Mouse (Mus musculus) kidney, embryonic 16.5 days (tissue): ENCODE measurements around the gene Csnk1d. TPM values are rescaled to one million over a fixed set of nuclear protein-coding genes. Genes with fewer than 3 reads are reported as not detected.

Experiments
- ATAC-seq: fragments of 200-750 bp; cut with Nextera tagmentation; 2 replicates; pipeline ENCODE4 v1.8.0; 2017; ENCODE audit warnings: moderate TSS enrichment; ENCODE audit not compliant: low FRiP score, low TSS enrichment
- H3K27ac ChIP-seq: fragments of 300-500 bp; sonication (generic); 2 replicates; pipeline ENCODE4 v1.5.1; 2014; ENCODE audit warnings: low read length
- H3K27me3 ChIP-seq: fragments of 300-500 bp; sonication (generic); 2 replicates; pipeline ENCODE4 v1.6.1; 2014; ENCODE audit warnings: low read length, control low read depth, mixed read lengths; ENCODE audit not compliant: insufficient read depth
- H3K36me3 ChIP-seq: fragments of 300-500 bp; sonication (generic); 2 replicates; pipeline ENCODE4 v1.6.1; 2014; ENCODE audit warnings: low read length, control low read depth, mixed read lengths; ENCODE audit not compliant: insufficient read depth
- H3K4me1 ChIP-seq: fragments of 300-500 bp; sonication (generic); 2 replicates; pipeline ENCODE4 v1.6.1; 2014; ENCODE audit warnings: low read length, control low read depth, mixed read lengths; ENCODE audit not compliant: insufficient read depth
- H3K4me2 ChIP-seq: fragments of 300-500 bp; sonication (generic); replicated peaks from 2 replicates; pipeline ENCODE4 v1.6.1; 2014; ENCODE audit warnings: low read depth, low read length
- H3K4me3 ChIP-seq: fragments of 300-500 bp; sonication (generic); 2 replicates; pipeline ENCODE4 v1.5.1; 2014; ENCODE audit warnings: mild to moderate bottlenecking, low read length
- H3K9ac ChIP-seq: fragments of 300-500 bp; sonication (generic); replicated peaks from 2 replicates; pipeline ENCODE4 v1.6.1; 2014; ENCODE audit warnings: low read length
- H3K9me3 ChIP-seq: fragments of 300-500 bp; sonication (generic); 2 replicates; pipeline ENCODE4 v1.6.1; 2016; ENCODE audit warnings: low read length, control low read depth
- WGBS: fragments of 180-500 bp; shearing (Covaris S2); extraction: QIAGEN DNeasy Blood & Tissue Kit; methylation state at CpG from one replicate; pipeline ENCODE4 v1.1.7; 2014; 5-methylcytosine and 5-hydroxymethylcytosine counted together
- polyA plus RNA-seq: library from polyadenylated mRNA; unstranded; fragments of >200 nt; fragmentation: Nextera tagmentation; extraction: Ambion mirVana; gene quantifications from 2 replicates; pipeline ENCODE4 v1.2.1, GENCODE M21; 2015

The Csnk1d gene
- polyA plus RNA-seq, 1 experiment from 2014 or later = 154 TPM

DNA sequence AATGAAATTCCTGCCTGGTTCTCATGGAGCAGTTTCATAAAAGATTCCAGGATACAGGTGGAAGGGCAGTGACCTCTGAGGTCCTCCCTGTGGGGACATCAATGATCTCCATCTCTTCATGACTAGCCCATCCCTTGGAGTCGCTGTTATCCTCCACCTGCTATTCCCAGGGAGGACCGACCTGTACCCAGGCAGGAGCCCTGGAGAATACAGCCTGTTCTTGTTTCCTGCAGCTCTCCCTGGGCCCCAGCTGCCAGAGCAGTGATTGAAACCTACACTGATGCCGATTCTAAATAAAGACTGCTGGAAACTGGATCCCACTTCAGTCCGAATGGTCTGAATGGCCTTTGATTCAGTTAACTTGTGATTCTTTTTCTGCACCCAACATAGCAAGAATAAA lies 59.7 kb downstream of the Csnk1d start:
- peaks cover 11% of the 10 kb centered on the region; the same call in 1 of the 2 replicates for H3K4me1 ChIP-seq
- H3K36me3 ChIP-seq = peaks cover 5% of the 10 kb centered on the region; the same call in 1 of the 2 replicates
- H3K27me3 ChIP-seq = no peaks in the 10 kb centered on the region
- no peak overlapping the region for H3K27ac ChIP-seq
- ATAC-seq = no peak
- WGBS = 85% methylated on average over 4 of the region's 4 CpGs
- no peak overlapping the region for H3K4me2 ChIP-seq
- H3K9me3 ChIP-seq = 0 out of 2 replicates have a peak, but pooled peaks cover 3% of the 10 kb centered on the region
- no peak overlapping the region for H3K9ac ChIP-seq
- H3K4me3 ChIP-seq = no peak overlapping the region

DNA sequence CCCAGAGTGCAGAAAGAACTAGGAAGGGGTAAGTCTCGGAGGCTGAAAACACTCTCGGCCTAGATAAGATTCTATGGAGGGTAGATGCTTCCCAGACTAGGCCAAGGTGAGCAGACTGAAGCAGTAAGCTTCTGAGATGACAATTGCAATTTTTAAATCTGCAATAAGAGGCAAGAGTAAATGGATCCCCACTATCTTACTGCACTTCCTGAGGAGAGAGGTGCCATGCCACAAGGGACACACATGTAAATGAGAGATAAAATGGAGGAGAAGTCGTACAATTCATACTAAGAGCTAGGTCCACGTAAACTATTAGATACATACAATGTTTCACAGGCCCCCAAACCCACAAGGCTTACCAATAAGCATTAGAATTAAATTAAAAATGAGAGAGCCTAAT lies 62.7 kb downstream of the Csnk1d start:
- Histone ChIP-seq H3K9me3 (0 out of 2 replicates have a peak, but pooled peaks cover 3% of the 10 kb centered on the region), H3K4me1 (peaks cover 11% of the 10 kb centered on the region; the same call in 1 of the 2 replicates), H3K9ac (no peak overlapping the region), H3K36me3 (peaks cover 18% of the 10 kb centered on the region; the same call in 1 of the 2 replicates), H3K27me3 (no peaks in the 10 kb centered on the region), H3K4me2 (no peak overlapping the region), H3K27ac (no peak overlapping the region), H3K4me3 (no peak overlapping the region)
- no peak for ATAC-seq
- WGBS = 95% methylated on average over 4 of the region's 4 CpGs

DNA sequence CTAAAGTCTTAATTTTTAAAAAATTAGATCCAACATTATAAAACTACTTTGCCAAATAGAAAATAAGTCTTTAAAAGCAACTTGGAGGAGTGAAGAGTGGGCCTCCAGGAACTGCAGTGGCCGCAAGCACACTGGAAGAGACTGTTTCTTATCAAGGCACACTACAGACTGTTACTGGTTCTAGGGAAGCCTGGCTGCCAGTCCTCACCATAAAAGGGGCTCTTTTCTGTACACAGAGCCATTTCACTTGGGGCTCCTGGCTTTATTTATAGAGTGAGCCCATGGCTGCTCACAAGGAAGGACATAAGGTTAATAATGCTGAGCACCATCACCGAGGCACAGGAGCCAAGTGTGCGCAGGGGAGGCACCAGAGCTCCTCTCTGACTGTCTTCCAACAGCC lies 68.6 kb downstream of the Csnk1d start:
- no peaks in the 10 kb centered on the region for H3K4me1 ChIP-seq
- H3K27ac ChIP-seq = no peak overlapping the region
- no peak overlapping the region for H3K4me2 ChIP-seq
- WGBS = 92% methylated on average over 3 of the region's 3 CpGs
- H3K27me3 ChIP-seq = no peaks in the 10 kb centered on the region
- H3K36me3 ChIP-seq = peaks cover 38% of the 10 kb centered on the region
- H3K9ac ChIP-seq = no peak overlapping the region
- no peak for ATAC-seq
- no peaks in the 10 kb centered on the region for H3K9me3 ChIP-seq
- H3K4me3 ChIP-seq = no peak overlapping the region

DNA sequence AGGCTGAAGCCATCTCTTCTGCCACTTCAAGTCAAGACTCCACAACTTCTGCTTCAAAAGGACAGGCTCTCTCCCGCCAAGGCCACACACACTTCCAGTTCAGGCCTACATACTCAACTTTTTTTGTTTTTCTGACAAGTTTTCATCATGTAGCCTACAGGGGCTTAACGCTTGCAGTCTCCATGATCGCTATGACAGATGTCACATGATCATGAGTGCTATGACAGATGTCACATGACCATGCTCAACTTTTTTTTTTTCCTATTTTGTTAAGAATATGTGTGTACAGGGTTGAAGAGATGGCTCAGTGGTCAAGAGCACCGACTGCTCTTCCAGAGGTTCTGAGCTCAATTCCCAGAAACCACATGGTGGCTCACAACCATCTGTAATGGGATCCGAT lies 73.4 kb downstream of the Csnk1d start:
- H3K9me3 ChIP-seq = no peaks in the 10 kb centered on the region
- 95% methylated on average over 5 of the region's 5 CpGs for WGBS
- no peak overlapping the region for H3K4me2 ChIP-seq
- H3K9ac ChIP-seq = no peak overlapping the region
- H3K27ac ChIP-seq = no peak overlapping the region
- H3K4me3 ChIP-seq = no peak overlapping the region
- H3K27me3 ChIP-seq = no peaks in the 10 kb centered on the region
- H3K4me1 ChIP-seq = no peaks in the 10 kb centered on the region
- peaks cover 34% of the 10 kb centered on the region for H3K36me3 ChIP-seq
- no peak for ATAC-seq

DNA sequence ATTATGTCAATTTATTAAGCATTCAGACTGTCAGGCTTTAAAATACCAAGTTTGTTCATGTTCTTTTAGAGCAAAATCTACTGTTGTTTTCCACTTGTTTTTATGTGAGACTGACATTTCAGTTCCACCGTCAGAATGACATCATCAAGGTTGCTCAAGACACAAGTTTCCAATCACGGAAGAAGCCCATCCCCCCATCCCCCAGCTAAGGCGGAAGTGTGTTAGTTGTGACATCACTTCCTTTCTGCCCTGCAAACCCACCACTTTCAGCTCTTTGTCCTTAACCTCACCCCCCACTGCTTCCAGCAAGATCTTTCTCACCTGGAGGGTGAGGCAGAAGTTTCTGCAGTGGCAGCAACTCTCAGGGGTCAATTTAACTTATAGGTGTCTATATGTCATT lies 74.7 kb downstream of the Csnk1d start:
- no peak for ATAC-seq
- Histone ChIP-seq H3K27me3 (no peaks in the 10 kb centered on the region), H3K4me3 (no peak overlapping the region), H3K27ac (no peak overlapping the region), H3K36me3 (peaks cover 34% of the 10 kb centered on the region), H3K4me1 (no peaks in the 10 kb centered on the region), H3K4me2 (no peak overlapping the region), H3K9ac (no peak overlapping the region), H3K9me3 (no peaks in the 10 kb centered on the region)
- WGBS = 71% methylated on average over 3 of the region's 3 CpGs

DNA sequence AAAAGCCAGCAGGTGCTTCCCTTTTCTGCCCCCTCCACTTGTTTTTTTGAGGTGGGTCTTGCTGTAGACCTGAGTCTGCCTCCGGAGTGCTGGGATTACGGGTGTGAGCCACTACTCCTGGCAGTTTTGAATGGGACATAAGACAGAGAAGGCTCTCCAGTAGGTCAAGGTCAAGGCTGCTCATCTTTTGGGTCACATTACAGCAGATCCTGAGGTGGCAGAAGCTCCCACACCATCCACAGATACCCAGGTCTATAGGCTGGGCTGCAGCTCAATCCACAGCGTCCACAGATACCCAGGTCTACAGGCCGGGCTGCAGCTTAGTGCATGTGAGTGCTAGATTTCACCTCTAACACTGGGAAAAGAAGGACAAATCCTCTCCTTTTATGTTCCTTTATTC lies 77.3 kb downstream of the Csnk1d start:
- WGBS = 91% methylated on average over 4 of the region's 4 CpGs
- Histone ChIP-seq H3K4me2 (no peak overlapping the region), H3K36me3 (peaks cover 13% of the 10 kb centered on the region), H3K9me3 (no peaks in the 10 kb centered on the region), H3K4me3 (no peak overlapping the region), H3K27me3 (no peaks in the 10 kb centered on the region), H3K4me1 (no peaks in the 10 kb centered on the region), H3K27ac (no peak overlapping the region), H3K9ac (no peak overlapping the region)
- no peak for ATAC-seq

Other genes starting within 250 kb of the Csnk1d start
- 3.4 and 9.0 TPM in 2 replicates for gene Hmga1b, start 228.5 kb downstream of the Csnk1d start, polyA plus RNA-seq
- 44.0 and 46.9 TPM in 2 replicates for gene Rfng, start 207.1 kb downstream of the Csnk1d start, polyA plus RNA-seq
- 230 and 239 TPM in 2 replicates for gene Gps1, start 207.1 kb downstream of the Csnk1d start, polyA plus RNA-seq
- gene Dus1l, start 194.9 kb downstream of the Csnk1d start, polyA plus RNA-seq = 89.9 and 91.0 TPM in 2 replicates
- 50.0 and 50.4 TPM in 2 replicates for gene Fasn, start 166.8 kb downstream of the Csnk1d start, polyA plus RNA-seq
- gene Ccdc57, start 58.5 kb downstream of the Csnk1d start, polyA plus RNA-seq = 8.6 and 9.2 TPM in 2 replicates
- 63.5 and 66.4 TPM in 2 replicates for gene Slc16a3, start 42.9 kb downstream of the Csnk1d start, polyA plus RNA-seq
- gene Cd7, start 48.1 kb upstream of the Csnk1d start, polyA plus RNA-seq = 0.97 TPM in 1 of 2 replicates, not detected in the other
- 0.10 and 0.21 TPM in 2 replicates for gene Sectm1b, start 72.2 kb upstream of the Csnk1d start, polyA plus RNA-seq
- 0.41 TPM in 1 of 2 replicates, not detected in the other for gene Sectm1a, start 89.9 kb upstream of the Csnk1d start, polyA plus RNA-seq
- gene Tex19.2, start 127.3 kb upstream of the Csnk1d start, polyA plus RNA-seq = not detected in 2 replicates
- 0.10 and 0.20 TPM in 2 replicates for gene Tex19.1, start 154.8 kb upstream of the Csnk1d start, polyA plus RNA-seq
- 0.09 TPM in 1 of 2 replicates, not detected in the other for gene Uts2r, start 168.9 kb upstream of the Csnk1d start, polyA plus RNA-seq
- gene Hexdc, start 213.1 kb upstream of the Csnk1d start, polyA plus RNA-seq = 11.3 and 11.8 TPM in 2 replicates
- 30.8 and 39.7 TPM in 2 replicates for gene Ogfod3, start 213.4 kb upstream of the Csnk1d start, polyA plus RNA-seq
- 40.4 and 41.0 TPM in 2 replicates for gene Cybc1, start 238.0 kb upstream of the Csnk1d start, polyA plus RNA-seq
- gene Narf, start 245.9 kb upstream of the Csnk1d start, polyA plus RNA-seq = 70.9 and 76.0 TPM in 2 replicates